Mouse (Mus musculus) thymus, postnatal 36 days (tissue): ENCODE data around the gene Drd5.

Experiments
- DNase-seq, 2 experiments: peaks; one replicate each; pipeline ENCODE4 v3.0.0; 2022; ENCODE audit warnings: mixed read lengths in 2 of 2

Drd5 gene

DNA sequence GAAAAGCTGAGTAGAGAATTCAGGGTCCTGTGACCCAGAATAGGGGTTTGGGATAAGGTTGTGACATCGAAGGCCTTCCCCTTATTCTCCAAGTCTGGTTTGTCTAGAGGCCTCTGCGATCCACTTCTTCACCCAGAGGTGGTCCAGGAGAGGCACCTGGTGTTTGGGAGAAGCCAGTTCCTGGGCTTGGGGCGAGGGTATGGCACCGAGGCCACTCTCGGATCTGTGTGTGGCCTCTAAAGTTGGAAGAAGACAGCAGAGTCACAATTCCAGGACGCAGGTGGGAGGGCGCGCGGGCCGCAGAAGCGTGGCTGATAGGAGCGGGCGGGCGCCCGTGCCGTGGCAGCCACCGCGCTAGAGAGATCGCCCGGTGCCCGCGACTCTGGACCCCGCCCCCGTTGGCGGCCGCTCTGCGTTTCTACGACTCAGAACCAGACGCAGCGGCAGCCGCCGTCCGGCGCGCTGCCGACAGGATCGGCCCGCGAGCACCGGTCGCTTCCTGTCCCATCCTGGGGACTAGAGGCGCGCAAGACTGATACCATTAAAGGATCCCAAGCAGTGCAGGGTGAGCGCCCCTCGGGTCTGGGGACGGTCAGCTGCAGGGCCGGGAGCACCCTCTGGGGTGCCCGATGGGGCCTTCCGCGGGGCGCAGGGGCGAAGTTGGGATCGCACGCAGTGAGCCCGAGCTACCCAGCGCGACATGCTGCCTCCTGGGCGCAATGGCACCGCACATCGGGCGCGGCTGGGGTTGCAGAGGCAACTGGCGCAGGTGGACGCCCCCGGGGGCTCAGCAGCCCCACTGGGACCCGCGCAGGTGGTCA, at the start of gene Drd5:
Drd5 (plus strand) TSS at position 402 of the 821 bp plus-strand sequence.
- DNase-seq: no peak

DNA sequence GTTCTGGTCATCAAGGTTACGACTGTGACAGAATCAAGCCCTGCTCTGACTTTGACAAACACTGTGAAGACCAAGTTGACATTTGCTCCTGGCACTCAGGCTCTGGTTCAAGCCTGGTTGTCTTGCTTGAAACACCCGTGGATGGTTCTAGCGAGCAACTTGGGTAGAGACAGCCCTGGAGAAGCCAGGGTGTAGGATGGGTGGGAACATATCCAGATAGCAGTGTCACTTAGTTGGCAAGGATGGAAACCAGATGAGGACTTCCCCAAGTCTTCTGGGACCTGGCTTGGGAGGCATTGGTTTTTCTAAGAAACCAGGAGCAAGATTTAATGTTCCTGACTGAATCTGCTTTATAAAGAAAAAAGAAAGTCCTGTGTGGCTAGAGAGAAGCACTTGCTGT, 48.2 kb upstream of the Drd5 start:
- no peak for DNase-seq

DNA sequence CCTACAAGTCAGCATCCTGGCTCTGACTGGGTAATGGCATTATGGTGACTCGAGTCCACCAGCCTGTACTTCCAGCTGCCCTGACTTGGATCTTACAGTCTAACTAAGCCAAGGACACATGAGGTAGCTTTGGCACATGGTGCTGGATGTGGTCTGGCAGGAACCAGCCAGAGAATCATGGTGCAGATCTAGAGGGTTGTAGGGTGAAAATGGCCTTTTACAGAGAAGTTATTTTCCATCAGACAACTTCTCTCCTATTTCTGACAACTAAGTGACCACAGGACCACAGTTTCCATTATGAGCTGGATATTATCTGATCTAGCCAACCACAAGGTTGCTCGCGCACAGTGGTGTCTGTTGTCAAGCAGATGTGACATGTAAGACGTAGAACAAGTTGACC, 45.3 kb upstream of the Drd5 start:
- no peak for DNase-seq

DNA sequence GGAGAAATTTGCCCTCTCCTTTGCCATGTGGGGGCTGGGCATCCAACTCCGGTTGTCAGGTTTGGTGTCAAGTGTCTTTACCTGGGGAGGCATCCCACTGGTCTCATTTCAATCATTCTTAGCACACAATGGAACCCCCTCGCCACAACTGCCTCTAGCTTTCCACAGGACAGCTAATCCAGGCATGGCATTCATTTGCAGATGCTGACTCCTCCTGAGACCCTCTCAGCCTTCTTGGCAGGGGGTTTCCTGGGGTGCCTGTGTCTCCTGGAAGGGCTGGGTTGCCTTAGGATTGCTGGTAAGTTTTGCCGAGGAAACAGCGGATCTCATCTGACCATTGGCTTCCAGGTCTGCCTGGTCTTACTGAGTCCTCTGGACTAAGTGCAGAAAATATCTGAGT, 43.4 kb upstream of the Drd5 start, which contains the start of gene Otop1:
Otop1 (plus strand) TSS at position 202 of the 400 bp plus-strand sequence.
- DNase-seq: no peak

DNA sequence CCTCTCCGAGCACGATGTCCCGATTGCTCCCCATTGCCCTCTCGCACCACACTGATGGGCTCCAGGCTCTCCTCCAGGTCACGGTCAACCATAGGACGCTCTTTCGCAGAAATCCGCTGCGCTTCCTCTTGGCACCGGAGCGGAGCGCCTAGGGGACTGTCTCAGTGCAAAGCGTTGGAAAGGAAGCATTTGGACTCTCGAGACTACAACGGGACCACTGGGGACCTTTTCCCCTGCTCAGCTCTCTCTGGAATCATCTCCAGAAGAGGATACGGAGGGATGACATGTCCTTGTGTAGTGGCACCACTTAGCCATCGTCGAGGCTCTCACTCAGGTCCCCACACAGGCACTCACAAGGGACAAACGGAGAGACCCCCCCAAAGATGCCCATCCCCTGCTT, 42.7 kb upstream of the Drd5 start:
- DNase-seq: no peak

DNA sequence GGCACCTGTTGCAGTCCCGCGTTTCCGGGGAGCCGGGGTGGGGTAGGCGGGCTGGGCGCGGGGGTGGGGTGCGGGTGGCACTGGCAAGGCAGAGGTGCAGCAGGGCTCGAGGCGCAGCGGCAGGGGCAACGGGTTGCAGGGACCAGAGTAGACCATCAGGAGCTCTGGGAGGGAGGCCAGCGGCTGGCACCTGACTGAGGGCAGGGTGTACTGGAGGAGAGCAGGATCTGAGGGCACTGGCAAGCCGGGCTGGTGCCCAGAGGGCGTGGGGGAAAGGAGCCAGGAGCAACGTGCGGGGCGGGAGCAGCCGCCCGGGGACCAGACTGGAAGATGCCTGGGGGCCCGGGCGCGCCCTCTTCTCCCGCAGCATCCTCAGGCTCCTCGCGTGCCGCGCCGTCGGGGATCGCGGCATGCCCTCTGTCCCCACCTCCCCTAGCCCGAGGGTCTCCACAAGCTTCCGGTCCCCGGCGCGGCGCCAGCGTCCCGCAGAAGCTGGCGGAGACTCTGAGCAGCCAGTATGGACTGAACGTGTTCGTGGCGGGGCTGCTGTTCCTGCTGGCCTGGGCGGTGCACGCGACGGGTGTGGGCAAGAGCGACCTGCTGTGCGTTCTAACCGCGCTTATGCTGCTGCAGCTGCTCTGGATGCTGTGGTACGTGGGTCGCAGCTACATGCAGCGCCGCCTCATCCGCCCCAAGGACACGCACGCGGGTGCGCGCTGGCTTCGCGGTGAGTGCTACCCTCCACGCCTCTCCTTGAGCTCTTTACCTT, 41.9 kb upstream of the Drd5 start:
- DNase-seq: no peak

DNA sequence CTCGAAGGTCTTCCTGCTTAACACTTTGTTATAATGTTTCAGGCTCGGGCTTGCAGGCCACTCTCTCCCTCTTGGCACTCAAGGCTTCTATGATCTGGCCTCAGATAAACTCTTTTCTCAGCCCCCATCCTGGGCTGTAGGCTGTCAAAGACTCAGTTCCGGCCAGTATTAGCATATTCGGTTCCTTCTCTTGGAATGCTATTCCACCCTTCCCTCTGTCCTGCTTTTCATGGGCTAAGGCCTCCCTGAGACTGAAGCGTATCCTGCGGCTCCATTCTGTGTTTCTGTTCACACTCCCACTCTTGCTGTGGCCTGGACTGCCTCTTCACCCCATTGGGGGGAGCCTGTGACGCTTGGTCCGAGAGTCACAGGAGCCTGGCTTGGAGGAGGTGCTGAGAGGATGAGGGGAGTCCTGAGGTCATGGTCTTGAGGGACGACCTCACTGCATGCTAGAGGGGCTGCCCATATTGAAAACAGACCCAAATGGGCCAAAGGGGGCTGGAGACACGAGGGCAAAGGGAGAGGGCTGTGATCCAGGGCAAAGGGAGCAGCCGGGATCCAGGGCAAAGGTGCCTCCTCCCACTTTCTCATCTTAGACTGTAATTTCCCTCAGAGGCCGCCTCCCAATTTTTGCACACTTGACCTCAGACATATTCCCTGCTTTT, 41.1 kb upstream of the Drd5 start:
- DNase-seq: no peak

DNA sequence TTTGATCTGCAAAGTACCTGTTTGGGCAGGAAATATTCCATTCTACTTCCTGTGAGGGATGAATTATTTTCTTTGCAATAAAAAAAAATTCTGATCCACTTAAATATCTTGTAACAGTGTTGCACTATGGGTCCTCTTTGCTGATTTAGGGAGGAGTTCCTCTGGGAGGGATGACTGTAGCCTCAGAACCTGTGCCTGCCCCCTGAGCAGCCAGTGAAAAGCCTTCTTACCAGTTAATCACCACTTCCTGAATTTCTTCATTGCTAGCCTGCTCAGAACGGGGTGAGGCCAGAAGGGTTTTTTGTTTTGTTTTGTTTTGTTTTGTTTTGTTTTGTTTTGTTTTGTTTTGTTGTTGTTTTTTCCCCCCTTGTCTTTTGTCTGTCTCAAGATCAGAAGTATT, 39.1 kb upstream of the Drd5 start:
- no peak for DNase-seq

DNA sequence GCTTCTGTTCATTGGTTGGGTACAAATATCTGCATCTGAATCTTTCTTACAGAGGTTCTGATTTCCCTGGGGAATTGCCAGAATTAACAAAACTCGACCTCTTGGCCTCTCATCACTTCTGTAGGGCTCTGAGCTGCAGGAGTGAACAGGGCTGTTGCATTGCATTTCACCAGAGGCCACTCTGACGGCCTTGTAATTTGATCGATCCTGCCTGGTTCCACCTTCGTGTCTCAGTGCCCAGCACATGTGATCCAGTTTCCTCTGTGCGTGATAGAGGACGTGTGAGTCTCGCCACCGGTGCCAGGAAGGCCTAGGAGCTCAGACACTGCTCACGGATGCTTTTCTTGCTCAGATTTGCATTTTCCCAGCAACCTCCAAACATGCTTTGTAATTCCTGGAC, 33.4 kb upstream of the Drd5 start:
- no peak for DNase-seq

DNA sequence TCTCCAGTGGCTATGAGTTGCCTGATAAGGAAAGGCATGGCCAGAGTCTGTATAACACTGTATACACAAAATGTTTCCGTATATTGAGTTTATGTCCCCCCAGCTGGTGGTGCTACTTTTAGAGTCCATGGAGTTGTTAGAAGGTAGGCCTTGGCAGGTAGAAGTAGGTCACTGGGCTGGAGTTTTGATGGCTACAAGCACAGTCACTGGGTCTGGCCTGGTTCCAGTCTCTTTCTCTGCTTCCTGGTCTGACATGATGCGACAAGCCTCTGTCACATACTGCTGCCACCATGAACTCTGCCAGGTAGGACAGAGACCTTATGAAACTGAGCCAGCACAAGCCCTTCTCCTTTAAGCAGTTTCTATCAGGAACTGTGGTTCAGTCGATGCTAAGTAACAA, 30.7 kb upstream of the Drd5 start:
- DNase-seq: no peak

DNA sequence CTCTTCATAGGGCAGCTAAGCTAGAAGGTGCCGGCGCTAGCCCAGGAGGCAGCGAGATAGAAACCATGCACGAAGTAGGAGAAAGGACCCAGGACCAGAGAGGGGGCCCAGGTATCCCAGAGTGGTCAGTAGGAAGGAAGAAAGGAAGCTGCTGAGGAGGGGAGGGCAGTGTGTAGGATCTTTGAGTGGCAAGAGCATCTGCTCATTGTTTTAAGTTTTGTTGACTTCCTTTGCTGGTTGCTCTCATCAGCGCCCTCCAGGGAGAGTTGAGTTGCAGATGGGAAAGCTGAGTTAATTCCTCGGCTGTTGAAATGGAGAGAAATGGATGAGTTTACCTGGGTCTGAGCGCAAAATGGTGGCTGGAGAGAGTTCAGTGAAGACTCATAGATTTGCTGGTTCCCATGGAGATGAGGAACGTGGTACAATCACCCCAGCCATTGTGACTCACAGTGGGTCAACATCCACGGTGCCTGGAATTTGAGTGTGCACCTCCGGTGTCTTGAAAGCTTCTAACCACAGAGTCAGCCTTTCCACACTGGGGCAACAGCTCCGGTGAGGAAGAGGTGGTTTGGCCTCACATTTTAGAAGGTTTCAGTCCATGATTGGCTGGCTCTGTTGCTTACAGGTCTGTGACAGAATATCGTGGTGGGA, 17.3 kb upstream of the Drd5 start:
- no peak for DNase-seq

DNA sequence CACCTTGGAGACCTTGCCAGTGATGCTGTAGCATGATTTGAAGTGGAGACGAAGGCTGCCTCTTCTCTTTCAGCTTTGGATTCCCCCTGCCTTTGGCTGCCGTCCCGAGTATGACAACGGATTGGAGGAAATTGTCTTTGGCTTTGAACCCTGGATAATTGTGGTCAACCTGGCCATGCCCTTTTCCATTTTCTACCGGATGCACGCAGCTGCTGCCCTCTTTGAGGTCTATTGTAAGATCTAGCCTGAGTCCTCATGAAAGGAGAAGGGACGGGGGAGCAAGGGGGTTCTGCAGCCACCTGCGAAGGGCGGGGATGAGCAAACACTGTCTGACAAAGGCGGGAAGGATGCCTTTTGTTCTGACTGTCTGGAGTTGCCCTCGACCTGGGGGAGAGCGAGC, 16.5 kb upstream of the Drd5 start:
- no peak for DNase-seq

DNA sequence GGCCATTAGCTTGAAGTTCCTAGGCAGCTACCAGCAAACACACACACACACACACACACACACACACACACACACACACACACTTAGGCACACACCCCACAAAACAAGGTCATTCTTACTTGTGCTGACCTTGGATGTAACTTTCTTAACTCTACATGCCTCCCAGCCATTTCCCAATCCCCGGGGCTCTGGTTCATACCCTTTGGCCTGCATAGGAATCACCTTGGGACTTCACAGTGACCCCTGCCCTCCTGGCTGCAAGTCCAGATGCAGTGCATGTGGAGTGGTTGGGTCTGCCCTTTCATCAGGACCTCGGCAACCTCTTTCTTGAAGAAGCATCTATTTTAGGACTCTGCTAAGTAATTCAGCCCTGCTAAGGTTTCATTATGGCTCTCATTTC, 13.9 kb upstream of the Drd5 start:
- no peak for DNase-seq

DNA sequence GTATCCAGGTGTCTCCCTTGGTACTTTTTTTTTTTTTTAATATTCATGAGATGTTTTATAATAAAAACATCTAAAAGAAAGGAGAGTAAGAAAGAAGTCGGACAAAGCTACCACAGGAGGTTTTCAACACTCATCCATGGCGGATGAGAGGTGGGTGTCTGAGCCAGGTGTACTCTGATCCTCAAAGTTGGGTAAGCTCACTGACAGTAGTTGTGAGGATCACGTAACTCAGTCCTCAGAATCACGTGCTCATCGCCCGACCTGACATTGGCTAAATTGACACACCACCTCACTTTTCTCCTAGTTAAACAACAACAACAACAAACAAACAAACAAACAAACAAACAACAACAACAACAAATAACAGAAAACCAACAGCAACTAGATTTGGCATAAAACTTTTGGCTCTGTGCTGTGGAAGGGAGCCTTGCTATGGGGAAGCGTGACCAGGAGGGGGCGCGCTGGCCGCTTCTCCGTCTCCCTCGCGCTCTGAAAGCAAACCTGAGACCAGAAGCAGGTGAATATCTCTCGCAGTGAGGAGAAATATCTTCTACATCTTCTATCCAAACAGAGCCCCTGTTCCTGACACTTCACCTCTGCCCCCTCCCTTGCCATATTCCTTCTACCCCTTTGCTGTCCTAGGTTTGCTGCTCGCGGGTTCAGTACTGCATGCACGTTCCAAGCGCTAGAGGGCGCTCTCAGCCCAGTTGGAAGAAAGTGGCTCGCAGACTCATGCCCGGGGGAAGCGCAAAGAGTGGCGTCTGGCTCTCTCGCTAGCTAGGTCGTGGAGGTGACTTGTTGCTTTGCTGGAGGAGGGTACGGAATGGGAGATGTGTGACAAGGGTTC, 11.7 kb upstream of the Drd5 start:
- peak; percentile 79 to 81 for DNase-seq

DNA sequence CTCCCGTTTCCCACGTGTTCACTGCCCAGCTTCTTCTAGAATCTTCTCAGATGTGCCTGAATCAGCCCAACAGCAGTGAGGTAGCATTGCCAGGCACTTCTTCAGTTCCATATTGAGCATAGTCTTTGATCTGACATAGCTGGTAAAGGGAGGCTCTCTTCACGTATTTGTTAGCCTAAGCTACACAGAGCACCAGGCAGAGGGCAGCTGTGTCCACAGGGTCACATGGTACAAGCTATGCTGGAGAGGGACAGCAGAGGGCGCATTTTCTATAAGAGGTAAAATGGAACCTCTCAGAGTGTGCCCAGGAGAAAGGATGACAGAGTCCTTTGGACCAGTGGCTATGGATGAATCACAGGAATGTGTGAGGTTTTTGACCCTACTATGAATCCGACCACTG, 10.3 kb upstream of the Drd5 start:
- DNase-seq: peak; percentile 44 to 50

DNA sequence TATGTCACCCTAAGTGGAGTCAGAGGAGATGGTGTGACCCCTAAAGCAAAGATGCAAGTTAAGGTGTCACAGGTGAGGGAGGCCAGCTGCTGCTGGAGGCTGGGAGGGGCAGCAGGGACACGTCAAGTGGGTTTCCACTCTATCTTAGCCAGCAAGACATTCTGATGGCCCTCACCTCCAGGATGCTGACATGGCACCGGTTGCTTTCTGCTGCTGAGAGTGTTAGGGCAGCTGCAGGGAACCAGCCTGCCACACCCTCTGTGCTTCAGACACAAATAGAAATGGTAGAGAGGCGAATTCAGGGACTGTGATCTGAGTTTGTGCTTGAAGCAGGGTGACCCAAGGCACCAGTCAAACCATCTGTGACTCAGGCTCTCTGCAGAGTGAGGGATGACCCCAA, 9.4 kb upstream of the Drd5 start:
- DNase-seq: no peak

DNA sequence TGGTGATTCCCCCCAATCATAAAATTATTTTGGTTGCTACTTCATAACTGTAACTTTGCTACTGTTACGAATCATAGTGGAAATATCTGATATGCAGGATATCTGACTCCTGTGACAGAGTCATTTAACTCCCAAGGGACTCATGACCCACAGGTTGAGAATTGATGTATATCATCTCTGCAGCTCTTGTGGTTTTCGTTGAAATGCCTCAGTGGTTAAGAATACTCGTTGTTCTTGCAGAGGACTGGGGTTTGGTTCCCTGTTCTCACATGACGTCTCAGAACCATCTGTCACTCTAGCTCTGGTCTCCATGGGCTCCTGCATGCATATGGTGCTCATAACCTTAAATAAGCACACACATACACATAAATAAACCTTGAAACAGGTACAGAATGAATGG, 14.2 kb downstream of the Drd5 start:
- no peak for DNase-seq

DNA sequence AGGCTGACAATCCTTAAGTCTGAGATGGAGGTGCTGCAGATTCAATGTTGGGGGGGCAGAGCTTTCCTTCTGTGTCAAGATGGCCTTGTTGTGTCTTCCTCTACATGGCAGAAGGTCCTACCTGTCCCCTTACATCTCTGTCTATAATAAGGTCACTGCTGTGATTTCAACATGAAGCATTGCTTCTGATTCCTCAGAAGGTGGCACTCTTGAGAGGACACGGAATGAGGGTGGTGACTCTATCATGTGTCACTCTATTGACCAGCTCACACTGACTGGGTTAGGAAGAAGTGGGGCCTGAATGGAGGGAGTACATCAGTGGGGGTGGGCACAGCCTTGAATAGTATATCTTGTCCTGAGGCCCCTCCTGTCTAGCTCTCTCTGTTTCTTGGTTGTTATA, 15.4 kb downstream of the Drd5 start:
- no peak for DNase-seq

DNA sequence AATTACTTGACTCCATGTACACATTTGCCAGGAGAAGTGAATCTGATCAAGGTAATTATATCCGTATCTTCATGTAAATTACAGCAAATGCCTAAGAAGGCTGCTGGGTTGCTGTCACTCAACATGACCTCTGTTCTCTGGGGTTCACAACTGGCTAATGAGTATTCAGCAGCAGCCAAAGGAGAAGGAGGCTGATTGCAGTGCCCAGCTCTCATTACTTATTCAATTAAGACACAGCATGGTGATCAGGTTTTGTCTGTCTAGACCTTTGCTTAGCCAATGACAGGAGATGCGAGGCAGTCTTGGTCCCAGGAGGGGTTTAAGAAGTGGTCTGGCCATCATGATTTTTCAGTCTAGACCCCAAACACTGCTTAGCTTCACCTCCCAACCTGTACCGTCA, 23.9 kb downstream of the Drd5 start:
- DNase-seq: no peak

DNA sequence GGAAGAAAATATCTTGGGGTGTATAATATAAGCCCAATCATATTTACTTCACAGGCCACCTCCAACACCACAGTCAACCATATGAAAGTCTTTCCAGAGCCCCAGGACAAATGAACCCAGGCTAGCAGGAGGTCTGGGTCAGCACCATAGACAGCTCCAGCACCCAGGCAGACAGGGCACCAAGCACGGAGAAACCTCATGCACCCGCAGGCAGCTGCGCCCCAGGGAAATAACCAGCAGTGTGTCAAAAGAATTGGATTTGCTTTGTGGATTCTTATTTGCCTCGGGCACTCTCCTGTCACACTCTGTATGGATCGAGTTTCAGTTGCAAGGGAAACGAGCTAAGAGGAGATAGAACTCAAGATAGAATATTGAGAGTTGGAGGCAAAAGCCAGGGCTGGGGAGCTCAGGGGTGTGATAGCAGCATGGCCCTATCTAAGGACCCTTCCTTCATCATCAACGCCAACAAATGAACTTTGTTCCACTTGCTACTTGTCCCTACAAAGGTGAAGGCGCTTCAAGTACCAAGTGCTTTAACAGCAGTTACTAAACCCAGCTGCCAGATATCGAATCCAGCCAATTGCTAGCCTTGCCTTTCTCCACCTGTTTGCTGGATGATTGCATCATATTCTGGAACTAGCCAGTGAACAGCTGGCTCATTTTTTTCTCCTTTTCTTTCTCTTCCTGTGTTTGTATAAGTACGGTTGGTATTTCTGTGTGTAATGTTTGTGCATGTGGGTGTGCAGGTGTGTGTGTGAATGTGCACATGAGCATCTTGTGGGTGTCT, 27.7 kb downstream of the Drd5 start:
- DNase-seq: no peak

DNA sequence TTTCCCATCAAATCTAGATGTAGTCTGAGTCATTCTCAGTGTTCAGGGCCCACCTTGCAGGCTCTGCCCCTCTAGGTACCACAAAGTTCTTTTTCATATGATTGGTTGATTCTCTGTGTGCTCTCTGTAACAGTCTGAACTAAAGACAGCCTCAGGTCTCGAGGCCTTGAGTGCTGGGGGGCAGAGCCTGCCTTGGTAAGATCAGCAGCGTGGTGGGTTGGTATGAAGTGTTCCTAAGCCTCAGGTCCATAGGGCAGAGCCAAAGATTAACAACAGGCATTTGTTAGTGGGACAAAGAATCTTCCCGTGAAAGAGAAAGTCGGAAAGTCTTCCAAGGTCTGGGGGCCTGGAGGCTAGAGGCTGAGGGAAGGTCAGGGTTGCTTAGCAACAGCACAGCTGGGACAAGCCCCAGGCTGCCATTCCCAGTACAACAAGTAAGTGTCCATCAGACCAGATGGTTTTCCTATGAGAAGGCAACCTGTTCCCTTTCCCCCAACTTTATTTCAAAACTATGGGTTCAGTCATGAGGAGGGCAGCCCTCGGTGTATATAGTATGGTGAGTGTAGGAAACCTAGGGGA, 31.3 kb downstream of the Drd5 start:
- no peak for DNase-seq
